In the genomic region with DNA sequence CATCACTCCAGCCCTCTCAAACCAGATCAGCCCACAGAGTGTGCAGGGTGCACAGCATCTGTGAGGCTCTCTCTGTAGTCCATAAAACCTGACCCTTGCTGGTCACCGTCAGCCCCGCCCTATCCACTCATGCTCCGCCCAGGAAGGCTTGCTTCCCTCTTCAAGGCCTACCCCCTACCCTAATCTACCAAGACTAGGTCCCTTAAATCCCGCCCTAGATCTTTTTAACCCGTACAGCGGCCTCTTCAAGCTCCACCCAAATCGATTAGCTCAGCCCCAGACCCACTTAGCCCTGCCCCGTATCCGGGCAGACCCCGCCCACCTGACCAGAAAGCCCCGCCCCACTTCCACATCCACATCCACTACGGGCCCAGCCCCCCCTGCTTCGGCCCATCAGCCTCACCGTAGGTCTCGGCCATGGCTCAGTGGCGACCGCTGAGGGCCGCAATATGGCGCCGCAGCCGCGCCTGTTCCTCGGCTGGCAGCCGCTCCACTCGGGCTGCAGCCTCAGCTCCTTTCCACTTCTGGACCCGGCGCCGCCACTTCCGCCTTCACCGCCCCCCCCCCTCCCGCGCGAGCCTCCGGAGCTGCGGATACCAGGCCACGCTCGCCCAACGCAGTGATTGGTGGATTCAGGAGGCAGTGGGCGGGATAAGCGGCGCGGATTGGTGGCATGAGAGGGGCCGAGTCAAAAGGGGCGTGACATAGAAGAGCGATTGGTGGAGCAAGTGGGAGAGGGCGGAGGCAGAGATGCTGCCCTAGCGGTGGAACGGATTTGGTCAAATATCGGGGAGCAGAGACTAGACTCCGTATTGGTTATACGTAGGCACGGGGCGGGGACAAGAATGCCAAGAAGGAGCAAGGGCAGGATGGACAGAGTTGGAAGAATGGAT, we compare ENCODE assay signal across 8 mouse cellular contexts. TPM values are rescaled to one million over a fixed set of nuclear protein-coding genes. Genes with fewer than 3 reads are reported as not detected.
DNase-seq lines count a peak whose midpoint lies in the region; ATAC-seq lines count a peak whose summit lies in the region.

A gene (minus strand): TSS at position 573 of the 893 bp plus-strand sequence.

- peak within 1 kb of the TSS; percentile 49 for H3K4me2 ChIP-seq in forebrain, embryonic 14.5 days (ENCODE audit: low read length)
- H3K4me2 ChIP-seq in neural tube, embryonic 15.5 days = peak within 1 kb of the TSS; percentile 60

- intact Hi-C loops in heart, postnatal 14 days (cut with DNase I) = loop anchor here (1.0 to 2.0 kb wide), 2 partner anchors 11 to 16 kb away; no protein-coding TSS in a partner anchor

- peak within 1 kb of the TSS; percentile 60 for H3K9ac ChIP-seq in forebrain, embryonic 14.5 days (ENCODE audit: low read length)
- peak within 1 kb of the TSS; percentile 66 for H3K9ac ChIP-seq in neural tube, embryonic 15.5 days (replicated peaks)

- H3K27ac ChIP-seq in forebrain, embryonic 14.5 days (ENCODE audit: low read depth, low read length) = peak within 1 kb of the TSS; percentile 88
- H3K27ac ChIP-seq in neural tube, embryonic 15.5 days (replicated peaks) = peak within 1 kb of the TSS; percentile 95

- ATAC-seq in forebrain, embryonic 14.5 days = peak; percentile 99
- peak; percentile 97 for ATAC-seq in neural tube, embryonic 15.5 days (ENCODE audit: low FRiP score)

- peaks cover 4% of the 10 kb centered on the region; the same call in 1 of the 2 replicates for H3K4me1 ChIP-seq in forebrain, embryonic 14.5 days (ENCODE audit: control insufficient read depth, insufficient read depth, low read length)
- peaks cover 21% of the 10 kb centered on the region for H3K4me1 ChIP-seq in neural tube, embryonic 15.5 days

- H3K27me3 ChIP-seq in forebrain, embryonic 14.5 days (replicated peaks; ENCODE audit: control insufficient read depth, insufficient read depth, low read length) = no peaks in the 10 kb centered on the region
- H3K27me3 ChIP-seq in neural tube, embryonic 15.5 days (replicated peaks) = no peaks in the 10 kb centered on the region

- H3K36me3 ChIP-seq in forebrain, embryonic 14.5 days (ENCODE audit: control insufficient read depth, insufficient read depth, low read length) = peaks cover 19% of the 10 kb centered on the region
- H3K36me3 ChIP-seq in neural tube, embryonic 15.5 days = peaks cover 26% of the 10 kb centered on the region

- no peaks in the 10 kb centered on the region for H3K9me3 ChIP-seq in forebrain, embryonic 14.5 days (replicated peaks; ENCODE audit: control insufficient read depth, low read length)
- no peaks in the 10 kb centered on the region for H3K9me3 ChIP-seq in neural tube, embryonic 15.5 days (replicated peaks)

- 0% methylated on average over 52 of the region's 53 CpGs for WGBS in forebrain, embryonic 14.5 days
- WGBS in neural tube, embryonic 15.5 days = under 1% methylated on average over 53 of the region's 53 CpGs

- peak within 1 kb of the TSS; percentile 61 for H3K4me3 ChIP-seq in forebrain, embryonic 14.5 days (ENCODE audit: low read depth, low read length)
- H3K4me3 ChIP-seq in neural tube, embryonic 15.5 days (replicated peaks) = peak within 1 kb of the TSS; percentile 77

- peak; percentile 100 for DNase-seq in ES-CJ7 (ENCODE audit: low read depth, low spot score)
- peak; percentile 100 for DNase-seq in cerebellum, adult 11 months
- DNase-seq in forebrain, embryonic 14.5 days (ENCODE audit: low spot score) = peak; percentile 99
- peak; percentile 98 for DNase-seq in heart, postnatal 14 days
- peak; percentile 100 for DNase-seq in layer of hippocampus, adult 11-12 months (ENCODE audit: low spot score)
- peak; percentile 100 for DNase-seq in lung, adult 18-20 months
- DNase-seq in testis, postnatal 14 days (ENCODE audit: low spot score) = peak; percentile 99

RNA-seq across cellular contexts. Expression of the gene that starts here (rescaled TPM):
- polyA plus RNA-seq in forebrain, embryonic 14.5 days (2014; fragmentation: Nextera tagmentation; extraction: Ambion mirVana) = 69.8 and 75.8 TPM in 2 replicates
- 10 to 100 TPM; 21.9 to 22.1 TPM for total RNA-seq in heart, postnatal 14 days (2021)
- 105 and 109 TPM in 2 replicates for polyA plus RNA-seq in neural tube, embryonic 15.5 days (2015; fragmentation: Nextera tagmentation; extraction: Ambion mirVana)

Comparison
In these comparisons a context has a peak if more than half of its experiments do, and no peak if none do; other contexts are left out.
1. Peak in every context shown above with its lines: DNase-seq, ATAC-seq, H3K4me3 ChIP-seq and H3K27ac ChIP-seq.